Mouse (Mus musculus) stomach, postnatal 0 days (tissue): ENCODE results near the gene Tshr.

ENCODE experiments used
- CTCF ChIP-seq: IDR thresholded peaks from 2 replicates; pipeline ENCODE4 v1.5.1; 2016; ENCODE audit warnings: antibody characterized with exemption, low read depth, mild to moderate bottlenecking, moderate library complexity
- EP300 ChIP-seq: optimal IDR thresholded peaks from 2 replicates; pipeline ENCODE3; 2016; ENCODE audit warnings: antibody characterized with exemption

GRCm38 (mm10) chr12:91591191-91591590 is 206.8 kb downstream of the Tshr start:
- TF ChIP-seq CTCF = no peak
- TF ChIP-seq EP300 = no peak
